Mouse (Mus musculus) liver, embryonic 11.5 days (tissue): ENCODE measurements around the gene Cep295. TPM values are rescaled to one million over a fixed set of nuclear protein-coding genes. Genes with fewer than 3 reads are reported as not detected.

Experiments
- ATAC-seq: fragments of 200-750 bp; cut with Nextera tagmentation; replicated peaks from 2 replicates; pipeline ENCODE4 v1.8.0; 2017; ENCODE audit warnings: moderate number of reproducible peaks, mild to moderate bottlenecking, moderate TSS enrichment, moderate library complexity; ENCODE audit not compliant: low FRiP score
- DNase-seq: peaks from one replicate; pipeline ENCODE4 v3.0.0-alpha.2; 2017; ENCODE audit warnings: low spot score
- H3K27ac ChIP-seq: fragments of 300-500 bp; sonication (generic); 2 replicates; pipeline ENCODE4 v1.5.1; 2014; ENCODE audit warnings: mild to moderate bottlenecking, low read depth, low read length, control low read depth
- H3K27me3 ChIP-seq: fragments of 300-500 bp; sonication (generic); replicated peaks from 2 replicates; pipeline ENCODE4 v1.6.1; 2014; ENCODE audit warnings: low read length, mixed read lengths; ENCODE audit not compliant: control insufficient read depth, insufficient read depth
- H3K36me3 ChIP-seq: fragments of 300-500 bp; sonication (generic); 2 replicates; pipeline ENCODE4 v1.6.1; 2014; ENCODE audit warnings: mild to moderate bottlenecking, low read length, moderate library complexity, mixed read lengths; ENCODE audit not compliant: control insufficient read depth, insufficient read depth
- H3K4me1 ChIP-seq: fragments of 300-500 bp; sonication (generic); replicated peaks from 2 replicates; pipeline ENCODE4 v1.6.1; 2014; ENCODE audit warnings: low read length, mixed read lengths; ENCODE audit not compliant: control insufficient read depth, insufficient read depth
- H3K4me2 ChIP-seq: fragments of 300-500 bp; sonication (generic); 2 replicates; pipeline ENCODE4 v1.6.1; 2014; ENCODE audit warnings: mild to moderate bottlenecking, control low read depth, moderate library complexity
- H3K4me3 ChIP-seq: fragments of 300-500 bp; sonication (generic); 2 replicates; pipeline ENCODE4 v1.5.1; 2014; ENCODE audit warnings: low read depth, low read length, control low read depth
- H3K9ac ChIP-seq: fragments of 300-500 bp; sonication (generic); 2 replicates; pipeline ENCODE4 v1.6.1; 2014; ENCODE audit warnings: low read depth, low read length, control low read depth
- H3K9me3 ChIP-seq: fragments of 300-500 bp; sonication (generic); 2 replicates; pipeline ENCODE4 v1.6.1; 2016; ENCODE audit warnings: low read length, inconsistent platforms, mixed read lengths; ENCODE audit not compliant: control insufficient read depth
- WGBS: fragments of 180-500 bp; shearing (Covaris S2); extraction: QIAGEN DNeasy Blood & Tissue Kit; methylation state at CpG from one replicate; pipeline ENCODE4 v1.1.7; 2014; 5-methylcytosine and 5-hydroxymethylcytosine counted together
- polyA plus RNA-seq: library from polyadenylated mRNA; unstranded; fragments of >200 nt; fragmentation: Nextera tagmentation; extraction: Ambion mirVana; gene quantifications from 2 replicates; pipeline ENCODE4 v1.2.1, GENCODE M21; 2014

Gene Cep295
- polyA plus RNA-seq, 1 experiment from 2014 or later: 24.5 TPM

DNA sequence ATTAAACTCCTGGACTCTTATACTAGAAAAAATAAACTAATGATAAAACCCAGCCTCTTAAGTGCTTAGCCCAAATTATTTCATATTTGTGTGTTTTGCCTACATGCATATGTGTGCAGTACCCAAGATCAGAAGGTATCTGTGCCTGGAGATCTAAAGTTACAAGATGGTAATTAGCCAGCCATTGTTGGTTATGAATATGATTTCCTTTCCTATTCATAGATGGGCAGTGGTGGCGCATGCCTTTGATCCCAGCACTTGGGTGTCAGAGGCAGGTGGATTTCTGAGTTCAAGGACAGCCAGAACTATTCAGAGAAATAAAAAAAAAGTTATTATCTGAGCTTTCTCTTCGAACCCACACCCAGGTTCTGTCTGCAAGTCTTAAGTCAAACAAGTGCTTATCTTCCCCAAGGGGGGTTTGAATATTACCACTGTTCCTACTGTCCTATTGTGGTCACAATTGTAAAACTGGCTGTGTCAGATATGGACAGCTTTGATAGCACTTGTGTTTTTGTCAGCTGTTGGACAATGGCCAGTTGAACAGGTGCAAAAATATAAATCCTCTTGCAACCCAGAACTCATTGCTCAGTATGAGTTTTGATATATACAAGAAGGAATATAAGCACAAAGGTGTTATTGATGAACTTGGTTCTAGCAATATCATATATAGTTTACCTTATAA is 45.4 kb downstream of the Cep295 start:
- Histone ChIP-seq H3K27ac (no peak overlapping the region), H3K4me2 (no peak overlapping the region), H3K9me3 (no peaks in the 10 kb centered on the region), H3K9ac (no peak overlapping the region), H3K36me3 (peaks cover 63% of the 10 kb centered on the region), H3K4me1 (peaks cover 15% of the 10 kb centered on the region), H3K4me3 (no peak overlapping the region), H3K27me3 (no peaks in the 10 kb centered on the region)
- ATAC-seq: peak; percentile 46
- DNase-seq: no peak
- WGBS: 78% methylated on average over 2 of the region's 2 CpGs

DNA sequence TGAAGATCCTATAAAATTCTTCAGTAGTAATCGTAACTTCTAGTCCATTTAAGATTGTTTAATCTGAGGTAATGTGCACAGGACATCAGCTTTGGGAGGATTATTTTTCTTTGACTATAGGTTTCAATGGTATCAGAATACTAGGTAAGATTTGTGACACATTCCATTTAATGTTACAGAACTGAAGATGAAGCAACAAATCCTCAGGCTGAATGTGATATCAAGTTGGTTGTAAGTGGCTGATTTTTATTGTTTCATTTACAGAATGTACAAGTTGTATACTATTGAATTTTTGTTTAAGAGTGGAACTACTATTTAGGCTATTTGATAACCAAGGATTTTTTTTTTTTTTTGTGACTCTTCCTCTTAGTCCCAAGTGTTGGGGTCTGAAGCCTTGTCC is 47.4 kb downstream of the Cep295 start:
- Histone ChIP-seq H3K4me3 (no peak overlapping the region), H3K27me3 (no peaks in the 10 kb centered on the region), H3K9me3 (no peaks in the 10 kb centered on the region), H3K27ac (no peak overlapping the region), H3K4me2 (peak overlapping the region; percentile 91), H3K9ac (no peak overlapping the region), H3K4me1 (peaks cover 15% of the 10 kb centered on the region), H3K36me3 (peaks cover 55% of the 10 kb centered on the region)
- 94% methylated on average over 1 of the region's 1 CpGs for WGBS
- no peak for DNase-seq
- no peak for ATAC-seq

DNA sequence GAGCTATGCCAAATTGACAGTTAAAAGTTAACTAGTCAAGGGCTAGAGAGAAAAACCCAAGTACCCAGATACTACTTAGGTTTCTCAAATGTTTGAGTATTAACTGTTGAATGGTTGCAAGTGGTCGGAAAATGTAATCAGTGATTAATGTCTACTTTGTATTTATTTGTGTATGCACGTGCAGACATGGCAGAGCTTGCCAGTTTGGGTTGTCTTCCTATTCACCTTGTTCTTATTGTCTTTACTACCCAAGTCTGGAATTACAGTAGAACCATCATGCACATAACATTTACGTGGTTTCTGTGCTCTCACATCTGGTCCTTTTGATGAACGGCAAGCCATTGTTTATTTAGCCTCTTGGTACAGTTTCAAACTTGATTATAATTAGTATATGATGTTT is 48.2 kb downstream of the Cep295 start:
- no peak overlapping the region for H3K9ac ChIP-seq
- 71% methylated on average over 4 of the region's 4 CpGs for WGBS
- no peak overlapping the region for H3K27ac ChIP-seq
- ATAC-seq (no peak), DNase-seq (no peak)
- H3K4me2 ChIP-seq: peak overlapping the region; percentile 91
- H3K27me3 ChIP-seq: no peaks in the 10 kb centered on the region
- H3K36me3 ChIP-seq: peaks cover 48% of the 10 kb centered on the region
- H3K9me3 ChIP-seq: no peaks in the 10 kb centered on the region
- peak overlapping the region; percentile 33 for H3K4me3 ChIP-seq
- H3K4me1 ChIP-seq: peaks cover 15% of the 10 kb centered on the region

DNA sequence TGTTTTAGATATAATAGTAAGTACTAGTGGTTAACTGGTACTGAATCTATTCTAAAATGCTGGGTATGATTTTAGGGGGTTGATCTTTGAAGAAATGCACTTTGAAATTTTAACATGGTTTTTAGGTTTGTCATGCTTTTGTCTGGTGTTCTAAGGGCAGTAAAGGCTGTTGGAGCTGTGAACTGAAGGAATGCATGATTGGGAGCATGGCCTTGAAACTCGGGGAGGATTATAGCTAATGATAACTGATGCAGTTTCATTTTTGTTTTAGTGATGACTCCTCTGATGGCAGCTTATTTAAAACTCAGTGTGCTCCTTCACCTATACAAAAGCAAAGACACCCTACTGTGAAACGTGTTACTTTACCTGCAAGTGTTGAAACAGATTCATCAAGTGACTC is 49.3 kb downstream of the Cep295 start:
- no peak for DNase-seq
- no peak overlapping the region for H3K9ac ChIP-seq

DNA sequence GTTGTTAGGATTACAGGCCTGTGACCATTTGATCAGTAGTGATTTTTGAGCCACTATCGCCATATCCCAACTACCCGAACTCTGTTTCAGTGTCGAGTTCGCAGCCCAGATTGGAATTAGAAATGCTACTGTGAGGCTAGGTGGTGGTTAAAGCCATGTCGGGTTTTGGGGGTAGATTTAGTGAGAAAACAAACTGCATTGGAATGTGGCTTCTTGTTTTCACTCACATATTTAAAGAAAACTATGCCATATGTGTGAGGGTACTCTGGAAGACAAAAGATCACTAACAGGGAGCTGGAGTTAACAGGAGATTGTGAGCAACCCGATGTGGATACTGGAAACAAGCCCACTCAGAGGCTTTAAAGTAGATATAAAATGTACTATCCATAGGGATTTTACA is 50.3 kb downstream of the Cep295 start:
- H3K4me3 ChIP-seq: peak overlapping the region; percentile 72
- peak; percentile 37 for DNase-seq
- H3K36me3 ChIP-seq: peaks cover 30% of the 10 kb centered on the region
- no peaks in the 10 kb centered on the region for H3K9me3 ChIP-seq
- ATAC-seq: no peak
- H3K27ac ChIP-seq: peak overlapping the region; percentile 82
- WGBS: 8% methylated on average over 6 of the region's 6 CpGs
- H3K27me3 ChIP-seq: no peaks in the 10 kb centered on the region
- peak overlapping the region; percentile 91 for H3K4me2 ChIP-seq
- H3K4me1 ChIP-seq: peaks cover 15% of the 10 kb centered on the region
- H3K9ac ChIP-seq: peak overlapping the region; percentile 87

More for the DNA sequence above, 49.3 kb downstream of the Cep295 start:
- Histone ChIP-seq H3K4me2 (peak overlapping the region; percentile 91), H3K27me3 (no peaks in the 10 kb centered on the region), H3K4me1 (peaks cover 15% of the 10 kb centered on the region), H3K4me3 (peak overlapping the region; percentile 72), H3K9me3 (no peaks in the 10 kb centered on the region), H3K27ac (no peak overlapping the region), H3K36me3 (peaks cover 37% of the 10 kb centered on the region)
- ATAC-seq: no peak
- WGBS: 48% methylated on average over 2 of the region's 2 CpGs

DNA sequence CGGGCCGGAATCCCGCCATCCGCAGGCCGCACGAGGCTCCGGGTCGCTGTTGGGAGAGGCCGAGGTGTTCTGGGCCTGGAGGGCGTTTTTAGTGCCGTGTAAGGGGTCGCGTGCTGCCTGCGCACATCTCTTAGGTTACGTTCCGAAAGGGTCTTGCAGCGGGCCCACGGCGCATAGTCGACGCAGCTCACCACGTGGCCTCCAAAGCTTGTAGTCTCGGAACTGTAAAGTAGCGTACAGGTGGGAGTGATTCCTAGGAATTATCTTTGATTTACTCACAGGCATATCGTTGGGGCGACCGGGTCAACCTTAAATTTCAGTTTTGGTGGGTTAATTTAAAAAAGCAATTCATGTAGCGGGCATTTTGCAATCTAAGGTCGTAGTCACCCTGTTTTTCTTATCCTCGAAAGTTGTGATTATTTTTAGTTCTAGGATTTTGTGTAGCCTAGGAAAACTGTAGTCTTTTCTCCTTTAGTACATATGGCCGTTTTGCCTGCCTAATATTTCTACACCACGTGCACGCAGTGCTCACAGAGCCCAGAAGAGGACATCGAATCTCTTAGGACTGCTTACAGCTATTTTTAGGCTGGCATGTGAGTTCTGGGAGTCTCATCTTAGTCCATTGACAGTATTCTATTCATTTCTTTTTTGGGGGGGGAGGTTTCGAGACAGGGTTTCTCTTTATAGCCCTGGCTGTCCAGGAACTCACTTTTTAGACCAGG is 51.0 kb downstream of the Cep295 start, which contains the start of gene 4931406C07Rik:
4931406C07Rik (minus strand) TSS at position 51 of the 722 bp plus-strand sequence.
- ATAC-seq (peak; percentile 69), DNase-seq (no peak)
- Histone ChIP-seq H3K4me3 (peak within 1 kb of the TSS; percentile 72), H3K9me3 (no peaks in the 10 kb centered on the region), H3K27ac (peak within 1 kb of the TSS; percentile 82), H3K36me3 (peaks cover 25% of the 10 kb centered on the region), H3K4me2 (peak within 1 kb of the TSS; percentile 91), H3K9ac (peak within 1 kb of the TSS; percentile 87), H3K4me1 (peaks cover 15% of the 10 kb centered on the region), H3K27me3 (no peaks in the 10 kb centered on the region)
- WGBS: under 1% methylated on average over 35 of the region's 35 CpGs

DNA sequence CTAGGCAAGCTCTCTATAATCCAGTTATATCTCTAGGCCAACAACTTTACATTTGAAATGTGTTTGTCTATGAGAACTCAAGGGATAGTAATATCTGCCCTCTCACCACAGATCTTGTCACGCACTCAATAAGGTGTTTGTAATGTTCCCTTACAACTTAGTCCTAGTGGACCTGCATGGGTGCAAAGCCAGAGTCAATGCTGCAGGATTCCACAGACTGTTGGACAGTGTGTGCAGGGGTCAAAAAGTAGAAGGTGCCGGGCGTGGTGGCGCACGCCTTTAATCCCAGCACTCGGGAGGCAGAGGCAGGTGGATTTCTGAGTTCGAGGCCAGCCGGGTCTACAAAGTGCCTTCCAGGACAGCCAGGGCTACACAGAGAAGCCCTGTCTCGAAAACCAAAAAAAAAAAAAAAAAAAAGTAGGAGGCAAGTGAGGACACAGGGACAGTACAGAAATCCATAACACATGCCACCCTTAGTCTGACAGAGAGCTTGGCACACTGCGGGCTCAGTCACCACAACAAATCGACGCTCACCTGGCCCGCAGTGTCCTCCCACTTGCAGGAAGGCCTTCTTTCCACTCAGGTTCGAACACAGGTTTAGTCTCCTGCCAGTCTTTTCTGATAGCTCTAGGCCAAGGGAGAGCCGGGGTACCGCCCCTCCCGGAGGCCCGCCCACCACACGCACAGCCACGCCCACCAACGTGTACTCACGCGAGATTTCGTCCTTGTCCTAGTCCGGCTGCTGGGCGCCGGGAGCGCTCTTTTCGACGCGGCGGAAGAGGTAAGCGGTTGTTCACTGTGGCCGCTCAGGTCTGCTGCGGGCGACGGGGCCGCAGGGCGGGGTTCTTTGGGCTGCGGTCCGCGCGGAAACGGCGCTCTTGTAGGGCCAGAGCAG is 51.8 kb downstream of the Cep295 start, which contains the start of gene Taf1d:
Taf1d (plus strand) TSS at position 712 of the 895 bp plus-strand sequence.
- peak within 1 kb of the TSS; percentile 87 for H3K9ac ChIP-seq
- ATAC-seq: peak; percentile 95
- peak; percentile 92 for DNase-seq
- no peaks in the 10 kb centered on the region for H3K27me3 ChIP-seq
- peak within 1 kb of the TSS; percentile 72 for H3K4me3 ChIP-seq
- peak within 1 kb of the TSS; percentile 91 for H3K4me2 ChIP-seq
- no peaks in the 10 kb centered on the region for H3K9me3 ChIP-seq
- peaks cover 15% of the 10 kb centered on the region for H3K4me1 ChIP-seq
- WGBS: 10% methylated on average over 45 of the region's 45 CpGs
- H3K36me3 ChIP-seq: peaks cover 25% of the 10 kb centered on the region
- peak within 1 kb of the TSS; percentile 82 for H3K27ac ChIP-seq

DNA sequence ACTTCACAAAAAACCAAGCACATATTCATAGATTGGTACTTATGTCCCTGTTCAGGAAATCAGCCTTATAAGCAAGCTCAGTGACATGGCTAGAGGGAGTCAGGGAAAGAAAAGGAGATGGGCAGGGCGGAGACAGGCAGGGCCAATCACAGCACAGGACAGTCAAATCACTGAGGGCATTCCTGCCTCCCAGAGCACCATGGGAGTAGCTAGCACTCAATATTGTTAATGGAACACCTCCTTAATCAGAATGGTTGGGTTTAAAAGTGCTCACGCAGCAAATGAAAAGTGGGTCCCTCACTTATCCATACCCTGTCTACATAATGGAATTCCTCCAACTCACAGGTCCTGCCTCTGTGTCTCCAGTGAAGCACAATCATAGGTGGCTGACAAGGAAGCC is 54.7 kb downstream of the Cep295 start:
- no peak overlapping the region for H3K4me2 ChIP-seq
- no peak overlapping the region for H3K9ac ChIP-seq
- H3K36me3 ChIP-seq: peaks cover 7% of the 10 kb centered on the region; the same call in 1 of the 2 replicates
- H3K4me3 ChIP-seq: no peak overlapping the region
- no peak for ATAC-seq
- DNase-seq: no peak
- no peak overlapping the region for H3K27ac ChIP-seq
- H3K9me3 ChIP-seq: no peaks in the 10 kb centered on the region
- H3K27me3 ChIP-seq: no peaks in the 10 kb centered on the region
- peaks cover 6% of the 10 kb centered on the region for H3K4me1 ChIP-seq
- WGBS: 74% methylated on average over 2 of the region's 2 CpGs
